Mouse (Mus musculus): ENCODE data around the gene Lsm6.
"Not testable (repeated sequence)": the region's sequence is repeated elsewhere in the genome, so short reads cannot be mapped to it uniquely, and the experiment has no call there.

Lsm6 gene

DNA sequence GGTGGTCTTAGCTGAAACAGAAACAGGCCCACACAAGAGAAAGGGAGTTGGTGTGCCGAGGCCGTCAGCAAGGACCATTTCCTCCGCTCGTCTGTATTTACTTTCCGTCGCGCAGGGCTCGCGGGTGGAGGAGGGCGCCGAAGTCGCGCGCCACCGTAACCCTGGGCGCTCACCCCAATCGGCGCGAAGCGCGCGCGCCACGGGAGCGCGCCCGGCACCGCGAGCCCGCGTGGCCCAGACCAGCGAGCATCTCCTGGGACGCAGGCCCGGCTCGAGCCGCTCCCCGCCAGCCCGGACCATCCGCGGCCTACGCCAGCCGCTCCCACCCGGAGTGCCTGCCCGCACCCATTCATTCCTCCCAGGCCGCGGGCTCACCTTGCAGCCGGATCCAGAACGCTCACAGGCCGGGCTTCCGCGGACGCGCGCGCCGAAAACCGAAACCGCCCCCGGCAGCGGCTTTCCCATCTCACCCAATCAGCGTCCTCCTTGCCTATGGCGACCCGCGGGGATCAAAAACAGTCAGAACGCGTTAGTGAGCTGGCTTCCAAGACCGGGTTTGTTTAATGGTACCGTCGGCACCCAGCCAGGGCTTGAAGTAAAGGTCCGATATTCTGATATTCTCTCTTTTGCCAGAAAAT is at the start of gene Lsm6:
Gene Lsm6, minus strand, starts transcription at position 468 of the 638 bp plus-strand sequence.
- DNase-seq (ENCODE audit: low spot score), result peak; percentile 98

DNA sequence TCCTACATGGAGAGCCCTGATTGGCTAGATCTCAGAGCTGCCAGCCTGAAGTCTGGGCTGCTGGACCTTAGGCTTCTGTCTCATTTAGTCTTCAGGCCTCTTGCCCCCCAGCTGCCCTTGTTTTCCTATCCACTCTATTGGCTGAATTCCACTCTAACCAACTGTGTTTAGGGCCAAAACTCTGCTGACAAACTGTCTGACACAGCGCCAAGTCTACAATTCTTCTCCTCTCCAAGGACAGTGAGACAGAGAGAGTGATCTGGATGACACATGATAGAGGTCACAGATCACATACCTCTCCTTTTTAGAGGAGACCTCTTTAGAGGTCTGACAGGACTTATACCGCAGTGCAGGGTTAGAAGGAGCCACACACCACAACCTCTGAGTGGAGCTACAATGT is 46.1 kb upstream of the Lsm6 start:
- DNase-seq (ENCODE audit: low spot score), result no peak

DNA sequence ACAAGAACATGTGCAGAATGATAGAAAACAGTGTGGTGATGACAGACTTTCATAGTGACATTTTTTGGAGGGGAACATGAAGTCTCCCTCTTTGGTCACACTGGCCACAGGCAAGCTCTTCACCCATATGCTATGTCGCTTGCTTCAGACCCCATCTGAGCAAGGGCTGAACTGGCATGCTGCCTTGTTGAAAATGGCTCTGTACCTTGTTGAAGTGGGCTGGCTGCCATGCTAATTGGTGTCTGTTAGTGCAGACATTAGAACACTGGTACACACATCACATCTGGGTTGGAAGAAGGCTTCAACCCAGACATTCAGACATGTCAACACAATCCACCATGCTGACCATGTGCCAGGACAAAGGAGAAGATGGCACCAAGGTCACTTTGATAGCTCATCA is 42.1 kb upstream of the Lsm6 start:
- DNase-seq (ENCODE audit: low spot score), result no peak

DNA sequence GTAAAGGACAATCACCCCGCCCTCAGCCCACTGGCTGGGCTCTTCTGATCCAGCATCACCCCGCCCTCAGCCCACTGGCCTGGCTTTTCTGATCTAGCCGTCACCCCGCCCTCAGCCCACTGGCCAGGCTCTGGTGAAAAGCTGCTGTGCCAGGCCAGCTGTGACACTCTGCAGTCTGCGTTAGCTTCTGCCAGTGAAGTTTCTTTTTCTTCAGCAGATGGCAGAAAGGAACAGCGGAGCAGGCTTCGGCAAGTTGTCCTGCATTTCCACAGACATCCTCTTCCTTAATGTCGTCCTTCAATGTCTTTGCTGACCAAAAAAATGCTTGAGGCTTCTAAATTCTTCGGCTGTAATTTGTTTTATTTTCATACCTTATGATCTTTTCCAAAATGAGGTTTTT is 41.1 kb upstream of the Lsm6 start:
- peak; percentile 35 for DNase-seq (ENCODE audit: low spot score)

DNA sequence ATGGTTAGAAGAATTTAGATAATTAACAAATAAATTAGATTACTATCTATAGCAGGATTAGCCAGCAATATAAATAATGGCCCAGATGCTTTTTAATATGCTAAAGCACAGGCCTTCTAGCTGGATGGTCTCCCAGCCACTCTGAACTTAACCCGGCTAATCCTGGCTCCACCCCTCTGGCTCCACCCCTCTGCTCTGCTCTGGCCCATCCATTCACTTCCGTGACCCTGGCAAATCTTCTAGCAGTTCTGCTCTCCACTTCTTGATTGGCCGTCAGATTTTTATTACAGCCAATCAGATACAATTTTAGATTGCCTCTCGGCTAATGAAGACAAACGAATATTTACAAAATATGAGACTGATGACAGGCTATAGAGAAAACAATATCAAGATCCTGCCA is 39.8 kb upstream of the Lsm6 start:
- DNase-seq (ENCODE audit: low spot score), result no peak

DNA sequence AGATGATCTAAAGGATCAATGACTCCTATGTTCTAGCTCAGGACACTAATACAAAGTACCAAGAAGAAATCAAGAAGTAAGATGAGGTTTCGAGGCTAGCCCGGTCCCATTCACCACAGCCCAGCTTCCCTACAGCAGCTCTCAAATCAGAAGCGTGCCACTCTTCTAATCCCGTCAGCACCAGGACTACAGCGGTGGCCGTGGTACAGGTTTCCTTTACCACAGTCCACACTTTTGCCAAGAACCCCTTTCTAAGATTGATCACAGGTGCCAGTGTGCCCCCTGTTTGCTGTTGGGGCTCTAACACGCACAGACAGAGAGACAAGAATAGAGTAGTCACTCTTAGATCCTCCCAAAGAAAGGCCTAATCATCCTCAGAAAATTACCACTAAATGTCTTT is 36.5 kb upstream of the Lsm6 start:
- no peak for DNase-seq (ENCODE audit: low spot score)

DNA sequence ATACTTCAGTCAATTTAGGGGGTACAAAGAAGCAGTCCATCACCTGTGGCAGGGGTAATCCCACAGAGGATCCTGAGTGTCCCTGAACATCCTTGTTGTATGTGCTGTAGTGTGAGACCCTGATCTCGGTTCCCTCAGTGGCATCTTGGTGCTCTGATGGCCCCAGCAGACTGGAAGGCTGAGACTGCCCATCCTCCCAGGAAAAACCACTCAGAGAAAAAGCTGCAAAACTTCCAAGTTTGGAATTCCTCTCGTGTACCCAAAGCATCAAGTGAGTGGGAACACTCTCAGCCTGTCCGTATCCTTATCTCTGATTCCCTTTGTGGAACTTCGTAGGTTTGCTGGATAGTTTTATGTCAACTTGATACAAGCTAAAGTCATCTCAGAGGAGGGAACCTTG is 31.3 kb upstream of the Lsm6 start:
- no peak for DNase-seq (ENCODE audit: low spot score)

DNA sequence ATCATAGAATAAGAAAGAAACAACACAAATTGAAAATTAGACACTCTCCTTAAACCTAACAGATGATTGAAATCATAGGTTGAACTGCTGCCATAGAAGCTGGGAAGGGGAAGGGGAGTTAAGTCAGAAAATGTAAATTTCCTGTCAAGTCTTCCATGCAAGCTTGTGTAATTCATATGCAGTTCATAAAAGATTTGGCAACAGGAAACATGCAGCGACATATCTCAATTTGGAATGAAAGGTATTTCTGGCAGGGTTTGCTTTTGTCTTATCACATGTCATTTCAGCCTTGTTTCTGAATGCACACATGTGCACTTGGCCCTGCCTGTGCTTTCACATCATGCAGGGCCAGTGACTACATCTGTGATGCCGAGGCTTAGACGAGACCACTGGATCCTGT is 26.3 kb upstream of the Lsm6 start:
- DNase-seq (ENCODE audit: low spot score), result no peak

DNA sequence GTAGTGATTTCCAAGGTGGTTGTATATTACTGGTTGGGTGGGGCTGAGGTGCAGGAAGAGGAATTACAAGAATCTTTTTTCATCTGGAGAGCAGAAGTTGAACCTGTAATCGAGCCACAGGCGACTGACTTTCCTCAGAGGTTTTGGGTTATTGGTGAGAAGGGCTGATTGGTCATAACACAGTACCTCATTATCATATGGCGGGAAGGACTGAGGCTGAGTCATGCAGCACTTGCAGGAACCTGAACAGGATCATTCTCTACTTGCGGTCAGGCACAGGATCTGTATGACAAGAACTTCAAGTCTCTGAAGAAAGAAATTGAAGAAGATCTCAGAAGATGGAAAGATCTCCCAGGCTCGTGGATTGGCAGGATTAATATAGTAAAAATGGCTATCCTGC is 23.6 kb upstream of the Lsm6 start:
- no peak for DNase-seq (ENCODE audit: low spot score)

DNA sequence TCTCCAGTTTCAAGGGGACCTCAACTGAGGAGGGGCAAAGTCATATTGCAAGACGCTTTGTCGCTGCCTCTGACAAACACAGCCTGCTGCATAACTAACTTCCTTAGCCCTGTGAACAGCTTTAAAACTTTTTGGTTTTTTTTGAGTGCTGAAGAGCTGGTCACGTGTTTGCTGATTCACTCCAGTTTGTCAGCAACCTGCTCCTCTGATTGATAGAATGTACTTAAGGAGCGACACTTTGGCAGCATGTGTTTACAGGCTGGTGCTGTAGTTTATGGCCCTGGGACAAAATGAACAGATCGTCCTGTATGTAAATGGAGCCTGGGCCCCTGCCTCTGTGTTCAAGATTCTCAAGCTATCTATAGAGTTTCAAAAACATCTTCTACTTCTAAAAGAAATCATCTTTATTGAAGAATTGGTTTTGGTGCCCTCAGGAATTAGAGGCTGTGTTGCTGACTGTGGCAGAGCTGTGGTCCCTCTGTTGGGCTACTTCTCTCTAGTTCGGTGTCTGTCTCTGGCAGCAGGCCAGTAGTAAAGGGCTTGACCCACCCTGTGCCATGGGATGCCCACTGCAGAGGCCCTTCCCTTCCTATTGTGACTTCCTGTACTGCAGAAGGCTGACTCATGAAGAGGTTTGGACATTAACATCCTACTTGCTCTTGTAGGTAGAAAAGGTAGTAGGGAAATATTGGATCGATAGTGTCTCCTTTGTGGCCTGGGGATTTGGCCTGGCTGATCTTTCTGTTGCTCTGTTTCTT is 17.9 kb upstream of the Lsm6 start:
- no peak for DNase-seq (ENCODE audit: low spot score)

DNA sequence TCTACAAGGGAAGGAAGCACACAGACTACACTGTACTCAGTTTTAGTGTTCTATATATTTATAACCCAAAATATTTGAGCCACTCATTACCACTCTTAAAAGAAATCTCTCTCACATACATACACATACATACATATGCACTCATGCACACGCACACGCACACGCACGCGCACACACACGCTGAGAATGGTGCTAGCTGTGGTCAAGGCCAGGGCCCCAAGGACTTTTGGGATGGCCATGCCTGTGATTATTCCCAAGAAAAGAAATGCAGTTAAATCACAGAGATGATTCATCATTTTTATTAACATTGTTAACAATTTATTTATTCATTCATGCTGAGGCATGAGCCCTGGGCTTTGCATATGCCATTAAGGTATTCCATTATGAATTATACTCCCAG is 15.2 kb upstream of the Lsm6 start:
- DNase-seq (ENCODE audit: low spot score), result no peak

DNA sequence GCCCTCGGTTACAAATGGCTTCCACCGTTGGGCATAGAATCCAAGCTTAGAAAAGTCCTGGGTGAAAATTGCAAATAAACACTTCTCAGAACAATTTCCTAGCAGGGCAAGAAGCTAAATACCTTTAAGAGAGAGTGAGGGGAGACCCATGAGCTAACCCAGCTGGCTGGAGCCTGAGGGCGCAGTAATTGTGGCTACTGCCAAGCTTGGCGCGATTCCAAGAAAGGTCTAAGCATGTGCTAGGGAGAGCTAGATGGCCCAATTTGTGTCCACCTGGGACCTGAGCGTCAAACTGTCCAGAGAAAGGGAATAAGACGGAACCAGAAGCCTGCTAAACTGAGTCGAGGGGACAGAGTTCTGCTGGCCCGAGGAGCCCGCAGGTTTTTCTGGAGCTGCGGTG is 7.5 kb upstream of the Lsm6 start:
- no peak for DNase-seq (ENCODE audit: low spot score)

DNA sequence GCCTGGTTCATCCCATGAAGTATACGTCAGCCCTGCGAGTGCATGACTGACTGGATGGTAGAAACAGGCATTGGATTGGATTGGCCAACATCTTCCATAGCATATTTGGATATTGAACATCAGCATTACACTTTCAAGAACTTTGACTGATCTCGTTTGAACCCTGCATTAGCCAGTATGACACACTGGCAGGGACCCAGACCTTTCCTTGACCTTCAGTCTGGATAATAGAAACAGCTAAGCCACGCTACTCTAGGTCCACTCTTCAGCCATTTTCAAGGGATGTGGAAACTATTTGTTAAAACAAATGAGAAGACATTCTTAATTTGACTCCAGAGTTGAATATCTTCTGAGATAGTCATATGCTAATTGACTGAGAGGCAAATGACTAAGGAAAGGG is 3.6 kb upstream of the Lsm6 start:
- no peak for DNase-seq (ENCODE audit: low spot score)

DNA sequence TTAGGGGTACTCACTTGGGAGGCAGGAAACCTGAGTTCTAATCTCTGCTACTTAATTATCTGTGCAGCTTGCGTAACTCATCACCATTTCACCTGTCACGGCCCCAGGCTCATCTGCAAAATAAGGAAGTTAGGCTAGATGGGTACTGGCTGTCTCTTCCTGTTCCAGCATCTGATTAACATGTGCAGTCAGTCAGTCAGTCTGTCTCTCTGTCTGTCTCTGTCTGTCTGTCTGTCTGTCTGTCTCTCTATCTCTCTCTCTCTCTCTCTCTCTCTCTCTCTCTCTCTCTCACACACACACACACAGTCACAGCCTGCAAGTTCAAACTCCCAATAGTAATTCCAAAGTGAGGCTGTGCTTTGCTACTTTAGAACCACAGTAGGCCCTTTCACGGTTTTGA is 967 bp downstream of the Lsm6 start:
- not testable (repeated sequence) for DNase-seq (ENCODE audit: low spot score)

DNA sequence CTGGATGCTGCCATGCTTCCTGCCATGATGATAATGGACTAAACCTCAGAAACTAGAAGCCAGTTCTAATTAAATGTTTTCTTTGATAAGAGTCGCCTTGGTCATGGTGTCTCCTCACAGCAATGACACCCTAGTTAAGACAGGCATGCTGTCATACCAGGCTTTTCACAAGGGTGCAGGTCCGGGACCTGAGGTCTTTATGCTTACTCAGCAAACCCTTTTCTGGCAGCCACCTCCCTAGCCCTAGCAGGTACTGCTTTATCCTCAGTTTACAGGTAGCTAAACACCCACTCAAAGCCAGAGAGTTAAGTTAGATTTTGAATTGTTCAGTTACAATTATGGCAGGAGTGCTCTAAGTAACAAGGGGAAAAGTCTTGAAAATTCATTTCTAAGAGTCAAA is 6.2 kb downstream of the Lsm6 start:
- DNase-seq (ENCODE audit: low spot score), result no peak

DNA sequence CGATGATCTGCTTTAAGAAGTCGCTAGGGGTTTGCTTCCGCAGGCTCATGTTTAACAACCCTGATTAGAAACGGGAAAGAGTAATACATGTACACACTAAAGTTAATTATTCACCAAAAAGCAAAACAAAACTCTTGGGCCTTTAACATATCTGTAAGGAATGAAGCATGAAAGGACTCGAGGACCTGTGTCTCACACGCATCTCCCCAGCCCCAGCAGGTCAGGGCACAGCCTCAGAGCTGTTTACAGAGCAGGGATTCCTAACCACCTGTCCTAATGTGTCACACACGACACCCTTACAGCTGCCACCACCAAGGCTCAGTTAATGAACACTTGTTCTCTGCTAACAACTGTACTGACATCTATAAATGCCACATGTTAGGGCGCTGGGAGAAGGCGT is 7.9 kb downstream of the Lsm6 start:
- DNase-seq (ENCODE audit: low spot score), result no peak

DNA sequence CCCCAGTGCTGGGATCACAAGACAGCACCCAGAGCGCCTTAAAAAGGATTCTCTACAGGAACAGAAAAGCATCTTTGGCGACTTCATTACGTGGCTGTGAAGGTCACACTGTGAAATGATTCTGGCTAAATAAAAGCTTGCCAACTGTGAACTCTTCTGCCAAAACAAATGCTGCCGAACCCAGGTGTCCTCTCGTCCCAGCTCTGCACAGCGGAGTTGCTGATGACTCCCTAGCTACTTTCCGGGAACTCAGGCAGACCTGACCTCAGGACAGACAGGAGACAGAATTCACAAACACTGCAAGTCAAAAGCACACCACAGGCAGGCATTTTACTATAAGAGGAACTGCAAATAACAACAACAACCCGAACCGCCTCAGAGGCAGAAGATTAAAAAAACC is 8.5 kb downstream of the Lsm6 start:
- DNase-seq (ENCODE audit: low spot score), result no peak

DNA sequence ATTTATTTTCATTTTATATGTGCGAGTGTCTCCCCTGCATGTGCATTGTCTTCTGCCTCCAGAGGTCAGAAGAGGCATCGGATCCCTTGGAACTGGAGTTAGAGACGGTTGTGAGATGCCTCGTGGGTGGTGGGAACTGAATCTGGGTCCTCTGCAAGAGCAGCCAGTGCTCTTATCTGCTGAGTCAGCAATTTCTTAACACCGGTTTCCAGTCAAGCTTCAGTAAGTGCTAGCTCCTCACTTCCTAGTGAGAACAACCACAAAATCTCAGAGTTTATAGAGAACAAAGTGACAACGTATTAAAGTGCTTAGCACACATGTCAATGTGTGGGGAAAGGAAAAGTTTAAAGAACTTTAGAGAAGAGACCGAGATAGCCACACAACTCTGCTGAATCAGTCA is 9.2 kb downstream of the Lsm6 start:
- DNase-seq (ENCODE audit: low spot score), result no peak

DNA sequence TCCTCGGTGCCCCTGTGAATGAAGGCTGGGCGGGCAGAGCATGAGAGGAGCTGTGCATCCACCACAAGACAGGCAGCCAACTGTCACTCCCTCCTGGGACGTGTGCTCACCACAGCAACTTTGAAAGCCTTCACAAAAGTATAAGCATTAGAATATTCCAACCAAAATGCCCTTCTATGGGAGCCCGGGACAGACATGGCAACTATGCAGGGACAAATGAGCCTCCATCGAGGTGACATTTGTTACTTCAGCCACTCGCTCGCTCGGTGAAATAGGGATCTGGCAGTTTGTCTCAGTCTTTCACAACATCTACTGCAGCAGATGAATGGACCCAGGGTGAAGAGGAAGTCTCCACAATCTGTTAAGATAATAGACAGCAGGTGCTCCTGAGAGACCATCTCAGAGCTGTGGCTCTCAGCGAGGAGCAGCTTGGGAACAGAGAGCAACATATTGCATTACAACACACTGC is 10.7 kb downstream of the Lsm6 start:
- DNase-seq (ENCODE audit: low spot score), result no peak

DNA sequence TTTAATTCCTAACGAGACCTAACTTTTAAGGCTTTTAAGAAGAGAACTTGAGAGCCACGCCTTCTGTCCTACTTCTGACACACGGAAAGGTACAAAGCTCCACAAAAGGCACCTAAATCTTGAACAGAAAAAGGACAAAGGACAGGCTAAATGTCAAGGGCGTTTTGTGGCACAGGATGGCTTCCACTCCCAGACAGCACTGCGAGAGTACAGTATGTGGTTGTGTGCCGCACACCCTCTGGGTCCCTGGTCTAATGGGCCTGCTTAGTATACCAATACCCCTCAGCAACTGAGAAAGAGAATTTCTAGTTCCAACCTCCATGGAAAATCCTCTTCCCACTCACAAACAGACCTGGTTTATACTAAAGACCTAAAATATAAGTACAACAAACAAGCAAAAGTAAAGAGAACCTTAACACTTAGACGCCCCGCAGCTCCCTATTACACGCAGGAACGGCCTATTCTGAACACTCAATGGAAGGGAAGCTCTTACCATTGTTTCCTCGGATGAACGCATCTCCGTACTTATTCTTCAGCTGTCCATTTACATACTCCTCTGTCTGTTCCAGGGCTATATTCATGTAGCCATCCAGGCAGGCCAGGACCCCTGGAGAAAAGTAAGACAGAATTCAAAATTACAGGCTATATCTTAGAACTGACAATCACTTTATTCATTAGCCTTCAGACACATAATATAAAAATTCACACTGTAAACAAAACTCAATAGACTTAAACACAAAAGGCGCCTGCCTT is 11.3 kb downstream of the Lsm6 start:
- no peak for DNase-seq (ENCODE audit: low spot score)

DNA sequence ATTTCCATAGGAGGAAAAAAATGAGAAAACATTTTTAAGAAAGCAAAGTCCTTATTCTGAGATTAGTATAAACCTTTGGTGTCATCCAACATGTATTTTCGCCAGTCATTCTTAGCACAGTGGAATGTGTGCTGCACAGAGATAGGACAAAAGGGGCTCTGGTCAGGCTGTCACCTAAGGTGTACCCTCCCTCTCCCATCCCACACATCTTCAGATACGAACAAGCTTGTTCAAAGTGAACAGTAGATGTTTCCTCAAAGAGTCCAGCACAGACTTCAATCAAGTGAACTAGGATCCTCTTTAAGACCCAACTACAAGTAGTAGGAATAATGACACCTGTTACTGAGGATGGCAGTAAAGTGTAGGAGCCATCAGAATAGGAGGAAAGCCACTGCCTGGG is 12.1 kb downstream of the Lsm6 start:
- no peak for DNase-seq (ENCODE audit: low spot score)

DNA sequence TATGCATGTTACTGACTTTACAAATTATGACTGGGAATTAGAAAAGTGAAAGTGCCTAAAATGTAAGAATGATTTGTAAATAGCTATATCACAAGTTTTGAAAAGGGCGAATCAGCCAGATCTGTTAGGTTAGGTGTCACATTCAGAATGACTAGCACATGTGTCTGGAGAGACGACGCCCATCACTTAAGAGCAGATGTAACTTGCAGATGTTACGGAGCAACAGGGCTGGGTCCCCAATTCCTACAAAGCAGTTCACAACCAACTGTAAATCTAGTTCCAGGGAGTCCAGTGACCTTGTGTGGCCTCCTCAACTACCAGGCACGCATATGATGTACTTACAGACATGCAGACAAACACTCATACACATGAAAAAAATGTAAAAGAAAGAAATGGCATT is 12.5 kb downstream of the Lsm6 start:
- no peak for DNase-seq (ENCODE audit: low spot score)

DNA sequence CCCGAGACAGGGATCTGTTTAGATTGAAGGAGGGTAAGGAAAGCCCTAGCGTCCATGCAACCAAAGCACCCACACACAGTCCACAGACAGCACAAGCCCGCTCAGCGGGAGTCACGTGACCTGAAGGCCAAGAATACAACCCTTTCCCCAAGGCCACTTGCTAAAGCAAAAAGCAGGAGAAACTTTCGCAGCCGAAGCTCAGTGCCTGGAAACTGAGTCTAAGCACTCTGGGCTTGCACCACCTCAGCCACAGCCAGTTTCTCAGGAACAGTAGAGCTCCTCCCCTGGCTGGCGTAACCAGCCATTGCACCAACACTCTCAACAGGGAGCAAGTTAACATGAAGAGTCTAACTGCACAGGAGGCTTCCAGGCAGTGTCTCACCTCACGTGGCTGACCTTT is 13.7 kb downstream of the Lsm6 start:
- DNase-seq (ENCODE audit: low spot score), result no peak
